Mouse (Mus musculus): ENCODE measurements around the gene Rbms2. TPM values are rescaled to one million over a fixed set of nuclear protein-coding genes. Genes with fewer than 3 reads are reported as not detected.

Rbms2 gene
- polyA plus RNA-seq, 1 experiment from 2014 or later: 19.2 TPM

- peak within 1 kb of the TSS; percentile 93 for H3K4me3 ChIP-seq (replicated peaks)
- under 1% methylated on average over 34 of the region's 34 CpGs for WGBS
Observed at GRCm38 (mm10) chr10:128082880-128083421, 97.1 kb downstream of the Rbms2 start, which contains the start of gene Atp5b. TSS of gene Atp5b (plus strand) at chr10:128083273.

DNA sequence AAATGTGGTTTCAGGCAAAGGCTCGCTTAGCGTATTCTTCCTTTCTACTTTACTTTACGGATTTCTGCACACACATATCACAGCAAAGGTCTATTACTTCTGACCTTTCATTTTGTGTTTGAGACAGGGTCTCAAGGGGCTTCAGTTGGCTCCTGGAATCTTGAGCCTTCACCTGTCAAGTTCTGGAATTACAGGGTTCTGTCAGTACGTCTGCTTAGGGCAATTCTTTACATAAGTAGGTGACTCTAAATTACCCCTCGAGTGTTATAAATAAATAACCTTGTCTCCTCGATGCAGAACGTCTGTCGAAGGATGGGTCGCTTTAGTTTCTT, 97.7 kb downstream of the Rbms2 start:
- H3K4me1 ChIP-seq: peaks cover 18% of the 10 kb centered on the region
- peaks cover 40% of the 10 kb centered on the region for H3K36me3 ChIP-seq (replicated peaks)
- H3K27ac ChIP-seq: no peak overlapping the region; the same call in 1 of the 2 replicates
- H3K9me3 ChIP-seq: no peaks in the 10 kb centered on the region
- WGBS: 19% methylated on average over 9 of the region's 9 CpGs
- no peaks in the 10 kb centered on the region for H3K27me3 ChIP-seq
- H3K4me3 ChIP-seq (replicated peaks): peak overlapping the region; percentile 93
- ATAC-seq (ENCODE audit: low FRiP score): no peak
- H3K9ac ChIP-seq: peak overlapping the region; percentile 68
- peak overlapping the region; percentile 60 for H3K4me2 ChIP-seq

More at GRCm38 (mm10) chr10:128082880-128083421, 97.1 kb downstream of the Rbms2 start, which contains the start of gene Atp5b:
- peak; percentile 99 for ATAC-seq (ENCODE audit: low FRiP score)
- Histone ChIP-seq H3K4me1 (peaks cover 18% of the 10 kb centered on the region), H3K27ac (peak within 1 kb of the TSS; percentile 88), H3K4me2 (peak within 1 kb of the TSS; percentile 95), H3K27me3 (no peaks in the 10 kb centered on the region), H3K9me3 (no peaks in the 10 kb centered on the region), H3K36me3 (replicated peaks) (peaks cover 40% of the 10 kb centered on the region), H3K9ac (peak within 1 kb of the TSS; percentile 98)

DNA sequence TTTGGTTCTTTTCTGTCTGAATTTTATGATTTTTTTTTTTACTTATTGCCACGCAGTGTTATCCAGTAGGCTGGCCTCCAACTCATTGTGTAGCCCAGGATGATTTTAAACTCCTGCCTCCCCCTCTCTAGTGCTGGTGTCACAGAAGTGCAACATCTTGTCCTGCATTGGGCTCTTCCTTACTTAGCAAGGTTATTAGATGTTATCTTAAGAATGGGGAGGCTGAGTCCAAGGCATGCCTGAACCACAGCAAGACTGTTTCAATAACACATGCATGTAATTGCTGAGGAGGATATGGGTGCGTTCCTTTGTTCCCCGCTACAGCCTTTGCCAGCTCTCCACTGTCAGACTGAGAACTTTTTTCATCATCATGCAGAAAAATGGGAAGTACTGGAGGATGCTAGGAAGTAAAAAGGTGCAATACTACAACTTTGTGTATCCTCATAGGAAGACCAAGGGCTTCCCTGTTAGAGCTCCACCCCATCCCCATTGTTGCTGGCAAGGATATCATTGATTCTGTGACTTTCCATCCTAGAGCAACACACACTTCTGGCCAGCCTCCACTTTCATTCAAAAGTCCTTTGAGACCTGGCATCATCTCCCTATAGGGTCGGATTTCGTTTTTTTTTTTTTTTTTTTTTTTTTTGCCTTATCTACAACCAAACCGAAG, 98.2 kb downstream of the Rbms2 start:
- Histone ChIP-seq H3K36me3 (replicated peaks) (peaks cover 41% of the 10 kb centered on the region), H3K27me3 (no peaks in the 10 kb centered on the region), H3K9me3 (no peaks in the 10 kb centered on the region), H3K27ac (no peak overlapping the region), H3K4me2 (peak overlapping the region; percentile 60), H3K4me3 (replicated peaks) (peak overlapping the region; percentile 93), H3K9ac (no peak overlapping the region), H3K4me1 (peaks cover 18% of the 10 kb centered on the region)
- ATAC-seq (ENCODE audit: low FRiP score): no peak
- WGBS: 68% methylated on average over 6 of the region's 6 CpGs

MicroRNAs within 50 kb of the gene (microRNA counts, 519-probe panel; counts per million panel counts)
- not detected for microRNA mmu-miR-677

Small RNAs within 50 kb of the gene (microRNA-seq; reads per million reads assigned to microRNA genes)
- gene Mir677: 21.1 reads per million, percentile 35 among the genes with 10 or more reads in this experiment

Other genes with a start within 250 kb of the Rbms2 start
- gene Hsd17b6, start 172.7 kb downstream of the Rbms2 start, polyA plus RNA-seq (2016; fragmentation: Nextera tagmentation; extraction: Ambion mirVana): not detected in 2 replicates
- 100 and 102 TPM in 2 replicates for gene Prim1, start 165.1 kb downstream of the Rbms2 start, polyA plus RNA-seq (2016; fragmentation: Nextera tagmentation; extraction: Ambion mirVana)
- gene Naca, start 144.7 kb downstream of the Rbms2 start, polyA plus RNA-seq (2016; fragmentation: Nextera tagmentation; extraction: Ambion mirVana): 758 and 799 TPM in 2 replicates
- gene Ptges3, start 121.3 kb downstream of the Rbms2 start, polyA plus RNA-seq (2016; fragmentation: Nextera tagmentation; extraction: Ambion mirVana): 611 and 642 TPM in 2 replicates
- 2,091 and 2,135 TPM in 2 replicates for gene Atp5b, start 97.0 kb downstream of the Rbms2 start, polyA plus RNA-seq (2016; fragmentation: Nextera tagmentation; extraction: Ambion mirVana)
- 14.0 and 14.6 TPM in 2 replicates for gene Baz2a, start 88.7 kb downstream of the Rbms2 start, polyA plus RNA-seq (2016; fragmentation: Nextera tagmentation; extraction: Ambion mirVana)
- gene Gls2, start 14.2 kb upstream of the Rbms2 start, polyA plus RNA-seq (2016; fragmentation: Nextera tagmentation; extraction: Ambion mirVana): 0.94 and 1.3 TPM in 2 replicates
- gene Spryd4, start 31.5 kb upstream of the Rbms2 start, polyA plus RNA-seq (2016; fragmentation: Nextera tagmentation; extraction: Ambion mirVana): 21.1 and 21.8 TPM in 2 replicates
- 0.18 and 0.42 TPM in 2 replicates for gene Mip, start 45.5 kb upstream of the Rbms2 start, polyA plus RNA-seq (2016; fragmentation: Nextera tagmentation; extraction: Ambion mirVana)
- gene Timeless, start 51.8 kb upstream of the Rbms2 start, polyA plus RNA-seq (2016; fragmentation: Nextera tagmentation; extraction: Ambion mirVana): 74.7 and 77.3 TPM in 2 replicates
- 0.54 and 0.87 TPM in 2 replicates for gene Apon, start 73.8 kb upstream of the Rbms2 start, polyA plus RNA-seq (2016; fragmentation: Nextera tagmentation; extraction: Ambion mirVana)
- not detected in 2 replicates for gene Apof, start 88.4 kb upstream of the Rbms2 start, polyA plus RNA-seq (2016; fragmentation: Nextera tagmentation; extraction: Ambion mirVana)
- gene Stat2, start 90.3 kb upstream of the Rbms2 start, polyA plus RNA-seq (2016; fragmentation: Nextera tagmentation; extraction: Ambion mirVana): 18.5 and 18.7 TPM in 2 replicates
- gene Il23a, start 118.5 kb upstream of the Rbms2 start, polyA plus RNA-seq (2016; fragmentation: Nextera tagmentation; extraction: Ambion mirVana): not detected in 2 replicates
- gene Pan2, start 123.0 kb upstream of the Rbms2 start, polyA plus RNA-seq (2016; fragmentation: Nextera tagmentation; extraction: Ambion mirVana): 40.2 and 42.2 TPM in 2 replicates
- gene Cnpy2, start 142.2 kb upstream of the Rbms2 start, polyA plus RNA-seq (2016; fragmentation: Nextera tagmentation; extraction: Ambion mirVana): 200 and 212 TPM in 2 replicates
- gene Cs, start 157.4 kb upstream of the Rbms2 start, polyA plus RNA-seq (2016; fragmentation: Nextera tagmentation; extraction: Ambion mirVana): 221 and 235 TPM in 2 replicates
- 24.2 and 25.5 TPM in 2 replicates for gene Coq10a, start 188.7 kb upstream of the Rbms2 start, polyA plus RNA-seq (2016; fragmentation: Nextera tagmentation; extraction: Ambion mirVana)
- 11.3 and 13.9 TPM in 2 replicates for gene Ankrd52, start 196.8 kb upstream of the Rbms2 start, polyA plus RNA-seq (2016; fragmentation: Nextera tagmentation; extraction: Ambion mirVana)
- gene Slc39a5, start 220.9 kb upstream of the Rbms2 start, polyA plus RNA-seq (2016; fragmentation: Nextera tagmentation; extraction: Ambion mirVana): not detected in 2 replicates
- 141 and 155 TPM in 2 replicates for gene Nabp2, start 231.2 kb upstream of the Rbms2 start, polyA plus RNA-seq (2016; fragmentation: Nextera tagmentation; extraction: Ambion mirVana)
- gene Rnf41, start 231.4 kb upstream of the Rbms2 start, polyA plus RNA-seq (2016; fragmentation: Nextera tagmentation; extraction: Ambion mirVana): 61.9 and 62.0 TPM in 2 replicates

All from forebrain, embryonic 12.5 days (tissue).